In genomic region chr19:24195224-24195623, GRCm38 (mm10) we compare ENCODE assay signal across 20 mouse cellular contexts. TPM values are rescaled to one million over a fixed set of nuclear protein-coding genes. Genes with fewer than 3 reads are reported as not detected.
DNase-seq lines count a peak whose midpoint lies in the region; ATAC-seq and TF ChIP-seq lines count a peak whose summit lies in the region.
"Had no signal": no experiment of that assay in that cellular context is flagged by ENCODE, and none has a peak within 500 bp of the region (broad histone marks: within the 10 kb centered on the region; RNA-seq: fewer than 3 reads in every experiment).

No protein-coding gene starts in this region.

- H3K4me1 ChIP-seq in embryonic facial prominence, embryonic 14.5 days (ENCODE audit: control insufficient read depth, insufficient read depth, low read length): peaks cover 6% of the 10 kb centered on the region; the same call in 1 of the 2 replicates
- H3K4me1 ChIP-seq in embryonic facial prominence, embryonic 10.5 days: peaks cover 14% of the 10 kb centered on the region
- peaks cover 6% of the 10 kb centered on the region; the same call in 1 of the 2 replicates for H3K4me1 ChIP-seq in heart, postnatal 0 days (ENCODE audit: control insufficient read depth, insufficient read depth)
- H3K4me1 ChIP-seq in heart, embryonic 11.5 days (ENCODE audit: control insufficient read depth, insufficient read depth, low read length): no peaks in the 10 kb centered on the region
- H3K4me1 ChIP-seq: forebrain, embryonic 13.5 days; hindbrain, embryonic 15.5 days had no signal

- TF ChIP-seq EP300 in heart, postnatal 0 days (IDR thresholded peaks at IDR 0.05; ENCODE audit: low read depth): no peak

- H3K36me3 ChIP-seq in embryonic facial prominence, embryonic 14.5 days (ENCODE audit: control insufficient read depth, insufficient read depth, low read length): no peaks in the 10 kb centered on the region
- H3K36me3 ChIP-seq in embryonic facial prominence, embryonic 10.5 days (replicated peaks): no peaks in the 10 kb centered on the region; the same call in 1 of the 2 replicates
- no peaks in the 10 kb centered on the region for H3K36me3 ChIP-seq in heart, postnatal 0 days (replicated peaks; ENCODE audit: control insufficient read depth, insufficient read depth, low read length)
- H3K36me3 ChIP-seq in heart, embryonic 11.5 days (ENCODE audit: control insufficient read depth, insufficient read depth, low read length): no peaks in the 10 kb centered on the region
- H3K36me3 ChIP-seq: embryonic facial prominence, embryonic 13.5 days; hindbrain, embryonic 15.5 days had no signal

- no peak overlapping the region for H3K4me2 ChIP-seq in embryonic facial prominence, embryonic 14.5 days (ENCODE audit: low read depth, low read length)
- H3K4me2 ChIP-seq in heart, postnatal 0 days (ENCODE audit: low read depth, low read length): 0 out of 2 replicates have a peak overlapping the region, but pooled peaks have one; percentile 6
- H3K4me2 ChIP-seq in heart, embryonic 11.5 days: no peak overlapping the region
- H3K4me2 ChIP-seq: embryonic facial prominence, embryonic 13.5 days; forebrain, embryonic 13.5 days; heart, embryonic 13.5 days; hindbrain, embryonic 15.5 days had no signal

- H3K9ac ChIP-seq in embryonic facial prominence, embryonic 14.5 days (ENCODE audit: low read depth, low read length): no peak overlapping the region
- no peak overlapping the region for H3K9ac ChIP-seq in heart, postnatal 0 days (replicated peaks; ENCODE audit: low read depth, low read length)
- no peak overlapping the region for H3K9ac ChIP-seq in heart, embryonic 11.5 days (ENCODE audit: low read depth, low read length)
- H3K9ac ChIP-seq: embryonic facial prominence, embryonic 13.5 days; forebrain, embryonic 13.5 days; forebrain, postnatal 0 days; heart, embryonic 13.5 days; hindbrain, embryonic 15.5 days had no signal

- H3K4me3 ChIP-seq in embryonic facial prominence, embryonic 14.5 days (ENCODE audit: low read depth, low read length): no peak overlapping the region
- H3K4me3 ChIP-seq in embryonic facial prominence, embryonic 10.5 days: no peak overlapping the region
- H3K4me3 ChIP-seq in heart, postnatal 0 days (ENCODE audit: low read depth, low read length): no peak overlapping the region
- H3K4me3 ChIP-seq in heart, embryonic 11.5 days (ENCODE audit: low read depth, low read length): no peak overlapping the region
- H3K4me3 ChIP-seq: embryonic facial prominence, embryonic 13.5 days; forebrain, embryonic 13.5 days; heart, embryonic 13.5 days; hindbrain, embryonic 15.5 days had no signal

- no peak for TF ChIP-seq CTCF in heart, postnatal 0 days (IDR thresholded peaks at IDR 0.05; ENCODE audit: low read depth)

- ATAC-seq in embryonic facial prominence, embryonic 14.5 days (ENCODE audit: low read depth): no peak
- ATAC-seq in heart, postnatal 0 days (ENCODE audit: insufficient read depth, low read depth): 0 out of 2 replicates have a peak, but pooled peaks have one; percentile 33
- no peak for ATAC-seq in heart, embryonic 11.5 days (replicated peaks; ENCODE audit: insufficient number of reproducible peaks, low FRiP score, low TSS enrichment)
- ATAC-seq: activated CD4-positive, CD25-positive, alpha-beta regulatory T cell, adult 4 months; forebrain, embryonic 13.5 days; forebrain, postnatal 0 days; Patski had no signal

- no peaks in the 10 kb centered on the region for H3K9me3 ChIP-seq in embryonic facial prominence, embryonic 14.5 days (ENCODE audit: control insufficient read depth, low read length)
- H3K9me3 ChIP-seq in embryonic facial prominence, embryonic 10.5 days: peaks cover 9% of the 10 kb centered on the region
- H3K9me3 ChIP-seq in heart, postnatal 0 days (replicated peaks; ENCODE audit: control insufficient read depth, low read length): 0 out of 2 replicates have a peak, but pooled peaks cover 4% of the 10 kb centered on the region
- H3K9me3 ChIP-seq in heart, embryonic 11.5 days (replicated peaks; ENCODE audit: control insufficient read depth, low read length): no peaks in the 10 kb centered on the region; the same call in 1 of the 2 replicates
- H3K9me3 ChIP-seq: embryonic facial prominence, embryonic 13.5 days; hindbrain, embryonic 15.5 days had no signal

- no peak overlapping the region for H3K27ac ChIP-seq in embryonic facial prominence, embryonic 14.5 days (replicated peaks; ENCODE audit: low read depth, low read length)
- no peak overlapping the region for H3K27ac ChIP-seq in embryonic facial prominence, embryonic 10.5 days (replicated peaks)
- H3K27ac ChIP-seq in heart, postnatal 0 days (ENCODE audit: low read depth): 0 out of 2 replicates have a peak overlapping the region, but pooled peaks have one; percentile 12
- H3K27ac ChIP-seq in heart, embryonic 11.5 days (ENCODE audit: low read depth, low read length): no peak overlapping the region
- H3K27ac ChIP-seq: embryonic facial prominence, embryonic 13.5 days; forebrain, embryonic 13.5 days; heart, embryonic 13.5 days; hindbrain, embryonic 15.5 days had no signal

- peak; percentile 36 for DNase-seq in embryonic facial prominence, embryonic 14.5 days (ENCODE audit: low spot score)
- no peak for DNase-seq in embryonic facial prominence, embryonic 10.5 days (ENCODE audit: low spot score)
- DNase-seq in heart, postnatal 0 days (ENCODE audit: low spot score): peak; percentile 33
- peak; percentile 17 for DNase-seq in kidney, postnatal 14 days
- no peak for DNase-seq in kidney, adult 8-10 months
- DNase-seq in lung, postnatal 10 days: peak; percentile 38
- DNase-seq in lung, postnatal 14 days: no peak
- DNase-seq: adrenal gland, postnatal 14 days; cerebellum, adult 11-12 months; cerebellum, adult 9-10 months; cerebellum, postnatal 25 days; forebrain, postnatal 0 days; gastrocnemius, postnatal 14 days had no signal

- WGBS in embryonic facial prominence, embryonic 14.5 days: 40% methylated on average over 7 of the region's 7 CpGs
- WGBS in embryonic facial prominence, embryonic 10.5 days: 53% methylated on average over 7 of the region's 7 CpGs
- WGBS in heart, postnatal 0 days: 18% methylated on average over 7 of the region's 7 CpGs
- WGBS in heart, embryonic 11.5 days (ENCODE audit: insufficient replicate concordance): 57% methylated on average over 7 of the region's 7 CpGs

- no peaks in the 10 kb centered on the region for H3K27me3 ChIP-seq in embryonic facial prominence, embryonic 14.5 days (replicated peaks; ENCODE audit: control insufficient read depth, insufficient read depth, low read length)
- no peaks in the 10 kb centered on the region for H3K27me3 ChIP-seq in embryonic facial prominence, embryonic 10.5 days (replicated peaks; ENCODE audit: low read depth, poor library complexity, severe bottlenecking)
- no peaks in the 10 kb centered on the region for H3K27me3 ChIP-seq in heart, postnatal 0 days (ENCODE audit: control insufficient read depth, insufficient read depth, low read length)
- no peaks in the 10 kb centered on the region for H3K27me3 ChIP-seq in heart, embryonic 11.5 days (ENCODE audit: control insufficient read depth, insufficient read depth, low read length)
- H3K27me3 ChIP-seq: embryonic facial prominence, embryonic 13.5 days; forebrain, embryonic 13.5 days; heart, embryonic 13.5 days; hindbrain, embryonic 15.5 days; Patski had no signal

RNA-seq across cellular contexts. Expression of gene Tjp2, which starts 29.6 kb away (rescaled TPM):
- polyA plus RNA-seq in embryonic facial prominence, embryonic 14.5 days (2014; fragmentation: Nextera tagmentation; extraction: Ambion mirVana): 14.7 and 16.1 TPM in 2 replicates
- polyA plus RNA-seq in embryonic facial prominence, embryonic 10.5 days (2016; fragmentation: Nextera tagmentation; extraction: Ambion mirVana): 35.1 TPM in 2 replicates
- total RNA-seq in heart, postnatal 0 days (2014; rRNA removed; ENCODE audit: low replicate concordance): 15.7 and 25.2 TPM in 2 replicates
- 12.5 and 13.0 TPM in 2 replicates for polyA plus RNA-seq in heart, postnatal 0 days (2015; fragmentation: Nextera tagmentation; extraction: Ambion mirVana)
- 21.3 and 25.0 TPM in 2 replicates for polyA plus RNA-seq in heart, embryonic 11.5 days (2014; fragmentation: Nextera tagmentation; extraction: Ambion mirVana)

Comparison
In these comparisons a context has a peak if more than half of its experiments do, and no peak if none do; other contexts are left out.
1. DNase-seq: peak in embryonic facial prominence, embryonic 14.5 days (single experiment), heart, postnatal 0 days (single experiment), kidney, postnatal 14 days (single experiment) and lung, postnatal 10 days (single experiment); none in embryonic facial prominence, embryonic 10.5 days (single experiment), kidney, adult 8-10 months (0 of 2) and lung, postnatal 14 days (single experiment).